Mouse (Mus musculus) heart, adult 9 months (tissue): ENCODE measurements around the gene Pds5a.
"Not testable (repeated sequence)": the region's sequence is repeated elsewhere in the genome, so short reads cannot be mapped to it uniquely, and the experiment has no call there.

Experiments used
- DNase-seq, 2 experiments: peaks; one replicate each; pipeline ENCODE4 v3.0.0; 2022; ENCODE audit warnings: low spot score in 2 of 2

Gene Pds5a

GRCm38 (mm10) chr5:65697836-65698758 is at the start of gene Pds5a:
Pds5a (minus strand) TSS chr5:65698273.
- peak; percentile 84 to 85 for DNase-seq

- no peak for DNase-seq
Measured at GRCm38 (mm10) chr5:65746908-65747307, 48.8 kb upstream of the Pds5a start.

- no peak for DNase-seq
Measured at GRCm38 (mm10) chr5:65739366-65739765, 41.3 kb upstream of the Pds5a start.

DNA sequence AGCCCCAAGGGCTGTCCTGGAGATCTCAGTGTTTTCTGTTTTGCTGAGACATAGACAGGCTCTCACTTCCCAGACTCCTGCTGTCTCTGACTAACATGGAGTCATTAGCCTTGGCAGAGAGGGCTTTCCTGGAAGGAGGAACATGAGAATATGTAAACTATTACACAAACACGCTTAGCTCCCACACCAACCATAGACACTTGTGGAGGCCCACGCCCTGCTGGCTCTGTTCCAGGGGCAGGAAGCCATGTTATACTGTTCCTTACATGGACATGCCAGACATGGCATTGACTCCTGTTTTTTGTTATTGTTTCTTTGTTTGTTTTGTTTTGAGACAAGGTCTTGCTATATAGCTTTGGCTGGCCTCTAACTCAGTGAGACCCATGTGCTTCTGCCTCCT is 37.5 kb upstream of the Pds5a start:
- DNase-seq, result no peak

GRCm38 (mm10) chr5:65731173-65732007 is 33.3 kb upstream of the Pds5a start:
- peak; percentile 61 to 68 for DNase-seq

- DNase-seq, result peak; percentile 70 to 83
Measured at GRCm38 (mm10) chr5:65724311-65725054, 26.4 kb upstream of the Pds5a start.

- no peak for DNase-seq
Measured at GRCm38 (mm10) chr5:65718368-65718767, 20.3 kb upstream of the Pds5a start.

DNA sequence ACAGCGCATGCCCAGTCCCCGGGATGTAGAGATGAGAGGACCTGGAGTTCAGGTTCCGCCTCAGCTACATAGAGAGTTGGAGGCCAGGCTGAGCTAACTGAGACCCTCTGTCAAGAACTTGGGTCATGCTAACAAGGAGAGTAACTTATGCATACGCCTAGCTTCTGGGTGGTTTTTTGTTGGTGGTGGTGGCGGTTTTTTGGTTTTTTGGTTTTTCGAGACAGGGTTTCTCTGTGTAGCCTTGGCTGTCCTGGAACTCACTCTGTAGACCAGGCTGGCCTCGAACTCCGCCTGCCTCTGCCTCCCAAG is 19.8 kb upstream of the Pds5a start:
- DNase-seq, result not testable (repeated sequence)

DNA sequence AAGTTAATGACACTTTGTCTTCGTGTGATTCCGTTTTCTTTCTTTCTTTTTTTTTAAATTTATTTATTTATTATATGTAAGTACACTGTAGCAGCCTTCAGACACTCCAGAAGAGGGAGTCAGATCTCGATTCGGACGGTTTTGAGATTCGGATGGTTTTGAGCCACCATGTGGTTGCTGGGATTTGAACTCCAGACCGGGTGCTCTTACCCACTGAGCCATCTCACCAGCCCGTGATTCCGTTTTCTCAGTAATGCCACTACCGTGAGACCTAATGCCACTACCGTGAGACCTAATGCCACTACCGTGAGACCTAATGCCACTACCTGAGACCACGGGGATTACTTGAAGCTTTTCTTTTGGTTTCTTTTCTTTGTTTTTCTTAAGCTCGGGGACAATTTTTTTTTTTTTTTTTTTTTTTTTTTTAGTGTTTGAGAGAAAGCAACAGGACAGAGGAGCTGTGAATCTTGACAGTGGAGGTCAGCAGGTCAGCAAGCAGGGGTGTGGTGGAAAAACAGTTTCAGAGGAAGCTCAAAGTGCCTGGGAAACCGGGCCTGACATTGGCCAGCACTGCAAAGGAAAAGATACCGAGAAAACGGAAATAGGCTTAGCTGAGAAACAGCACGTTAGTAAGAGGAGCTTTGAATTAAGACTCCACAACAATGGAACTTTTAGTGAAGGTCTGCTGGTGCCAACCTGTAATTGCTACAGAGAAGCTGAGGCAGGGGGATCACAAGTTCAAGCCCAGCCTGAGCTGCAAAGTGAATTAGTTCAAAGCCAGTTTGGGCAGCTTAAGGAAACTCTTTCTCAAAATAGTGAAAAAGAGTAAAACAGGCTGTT is 19.2 kb upstream of the Pds5a start:
- no peak for DNase-seq

DNA sequence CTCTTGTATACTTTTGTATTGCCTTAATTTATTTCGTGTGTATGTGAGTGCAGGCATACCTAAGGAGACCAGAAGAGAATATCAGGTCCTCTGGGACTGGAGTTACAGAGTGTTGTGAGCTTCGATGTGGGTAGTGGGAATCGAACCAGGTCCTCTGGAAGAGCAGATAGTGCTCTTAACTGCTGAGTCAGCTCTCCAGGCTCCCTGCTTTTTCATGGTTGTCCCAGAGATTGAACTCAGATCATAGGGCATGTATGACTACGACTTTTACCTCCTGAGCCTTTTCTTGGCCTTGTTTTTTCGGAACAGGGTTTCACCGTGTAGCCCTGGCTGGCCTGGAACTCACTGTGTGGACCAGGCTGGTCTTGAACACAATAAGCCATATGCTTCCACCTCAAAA is 17.0 kb upstream of the Pds5a start:
- no peak for DNase-seq

GRCm38 (mm10) chr5:65711463-65711862 is 13.4 kb upstream of the Pds5a start:
- DNase-seq, result no peak

DNA sequence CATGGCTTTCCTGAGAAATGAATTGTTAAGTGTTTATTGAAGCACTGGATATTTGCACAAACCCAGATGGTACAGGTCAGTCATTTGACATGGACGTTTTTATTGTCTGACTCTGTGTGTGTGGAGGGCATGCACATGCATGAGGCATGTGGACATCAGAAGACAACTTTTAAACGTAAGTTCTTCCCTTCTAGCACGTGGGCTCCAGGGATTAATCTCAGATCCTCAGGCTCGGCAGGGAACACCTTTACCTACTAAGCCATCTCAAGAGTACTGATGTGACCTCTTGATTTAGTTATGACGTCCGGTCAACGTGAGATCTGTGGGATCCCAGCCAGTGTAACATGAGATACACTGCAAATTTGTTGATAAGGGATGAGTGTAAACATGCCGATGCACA is 12.2 kb upstream of the Pds5a start:
- DNase-seq, result no peak

- DNase-seq, result no peak
Measured at GRCm38 (mm10) chr5:65706979-65707378, 8.9 kb upstream of the Pds5a start.

GRCm38 (mm10) chr5:65706171-65706570 is 8.1 kb upstream of the Pds5a start:
- no peak for DNase-seq

DNA sequence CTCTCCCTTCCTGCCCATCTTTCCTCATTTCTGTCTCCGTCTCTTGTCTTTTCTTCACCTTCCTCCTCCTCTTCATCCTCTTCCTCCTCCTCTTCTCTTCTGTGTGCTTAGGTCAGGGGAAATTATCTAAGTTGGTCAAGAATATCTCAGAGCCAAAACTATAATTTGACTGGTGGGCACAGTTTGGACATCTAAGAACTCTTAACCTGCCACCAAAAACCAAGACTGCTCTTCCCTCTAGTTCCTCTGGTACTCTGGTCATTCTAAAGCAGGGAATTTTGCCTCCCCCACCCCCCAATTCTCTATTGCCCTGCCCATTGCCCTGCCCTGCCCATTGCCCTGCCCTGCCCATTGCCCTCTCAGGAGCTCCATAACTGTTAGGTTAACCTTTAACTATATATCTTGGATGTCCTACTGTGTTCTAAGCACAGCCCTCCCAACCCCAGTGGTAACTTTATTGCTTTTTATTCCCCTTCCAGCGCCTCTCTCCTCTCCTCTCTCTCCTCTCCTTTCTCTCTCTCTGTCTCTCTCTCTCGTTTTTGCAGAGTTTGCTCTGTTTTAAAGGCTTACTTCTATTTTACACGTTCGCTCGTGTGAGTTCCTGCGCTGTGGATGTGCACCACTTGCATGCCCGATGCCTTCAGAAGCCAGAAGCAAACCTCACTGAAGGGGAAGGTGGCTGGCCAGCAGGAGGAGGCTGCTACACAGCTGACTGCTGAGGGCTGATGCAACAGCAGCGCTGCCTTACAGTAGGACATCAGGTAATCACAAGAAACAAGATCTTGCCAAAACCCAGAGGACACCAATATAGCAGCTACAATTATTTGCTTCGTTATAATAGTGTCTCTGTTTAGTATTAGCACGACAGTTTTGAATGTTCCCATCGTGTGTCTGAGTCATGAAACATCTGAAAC is 6.9 kb upstream of the Pds5a start:
- no peak for DNase-seq

DNA sequence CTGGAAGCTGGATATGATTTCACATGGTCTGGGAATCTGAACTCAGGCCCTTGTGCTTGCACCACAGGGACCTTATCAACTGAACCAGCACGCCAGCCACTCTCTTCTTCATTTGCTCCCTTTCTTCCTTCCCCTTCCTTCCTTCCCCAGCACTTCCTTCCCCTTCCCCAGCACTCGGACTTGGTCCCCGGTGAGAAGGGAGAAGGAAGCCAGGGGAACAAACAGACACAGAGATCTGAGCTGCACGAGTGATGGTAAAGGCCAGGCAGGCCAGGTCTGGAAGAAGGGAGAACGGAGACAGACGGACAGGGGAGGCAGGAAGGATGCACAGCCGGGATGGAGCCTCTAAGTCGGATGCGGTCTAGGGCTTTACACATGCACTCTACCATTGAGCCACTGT is 5.2 kb upstream of the Pds5a start:
- DNase-seq, result no peak

DNA sequence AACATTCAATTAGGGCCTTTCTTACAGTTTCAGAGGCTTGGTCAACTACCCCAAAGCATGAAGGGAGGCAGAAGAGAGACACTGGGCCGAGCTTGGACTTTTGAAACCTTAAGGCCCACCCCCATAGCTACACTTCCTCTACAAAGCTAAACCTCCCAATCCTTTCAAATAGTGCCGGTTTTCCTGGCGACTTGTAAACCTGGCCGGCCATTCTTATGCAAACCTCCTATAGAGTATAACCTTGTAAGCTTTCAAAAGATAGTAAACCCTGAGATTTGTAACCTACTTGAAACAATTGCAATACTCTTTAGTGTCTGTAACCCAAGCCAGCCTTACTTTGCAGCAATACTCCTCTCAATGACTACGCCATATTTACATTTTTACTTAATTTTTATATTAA is 2.0 kb upstream of the Pds5a start:
- no peak for DNase-seq

GRCm38 (mm10) chr5:65699146-65699545 is 1.1 kb upstream of the Pds5a start:
- no peak for DNase-seq

DNA sequence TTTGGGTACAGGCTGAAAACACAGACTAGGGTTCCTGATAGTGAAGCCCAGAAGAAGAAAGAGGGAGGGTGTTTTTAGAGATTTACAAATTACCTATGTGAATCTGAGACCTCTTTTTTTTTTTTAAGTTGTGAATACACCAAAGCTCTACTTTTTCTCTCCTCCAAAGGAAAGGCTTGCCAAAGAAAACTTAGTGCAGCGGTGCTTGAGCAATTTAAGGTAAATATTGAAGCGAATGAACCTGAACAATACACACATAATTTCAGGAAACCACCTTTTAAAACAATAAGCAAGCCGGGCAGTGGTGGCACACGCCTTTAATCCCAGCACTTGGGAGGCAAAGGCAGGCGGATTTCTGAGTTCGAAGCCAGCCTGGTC is 675 bp upstream of the Pds5a start:
- DNase-seq, result peak in 1 of 2 experiments; percentile 3

GRCm38 (mm10) chr5:65697486-65697835 is 612 bp downstream of the Pds5a start:
- peak in 1 of 2 experiments; percentile 37 for DNase-seq
